Mouse (Mus musculus) heart, adult 9 months (tissue): ENCODE measurements around the gene H2-T22.
"Not testable (repeated sequence)": the region's sequence is repeated elsewhere in the genome, so short reads cannot be mapped to it uniquely, and the experiment has no call there.

Experiments used
- DNase-seq, 2 experiments: peaks; one replicate each; pipeline ENCODE4 v3.0.0; 2022; ENCODE audit warnings: low spot score in 2 of 2

H2-T22 gene

GRCm38 (mm10) chr17:36042610-36043169 lies at the start of gene H2-T22, which contains the start of gene Gm6034:
Gene H2-T22, minus strand, starts transcription at chr17:36042747.
Gene Gm6034, plus strand, starts transcription at chr17:36042961.
- DNase-seq, result peak; percentile 92 to 98

GRCm38 (mm10) chr17:36091933-36092332 lies 49.4 kb upstream of the H2-T22 start:
- not testable (repeated sequence) for DNase-seq

- not testable (repeated sequence) for DNase-seq
These were observed 43.4 kb upstream of the H2-T22 start for GRCm38 (mm10) chr17:36085976-36086375.

- DNase-seq, result no peak
These were observed 41.4 kb upstream of the H2-T22 start for GRCm38 (mm10) chr17:36083870-36084451.

GRCm38 (mm10) chr17:36083266-36083869 lies 40.8 kb upstream of the H2-T22 start:
- DNase-seq, result peak; percentile 18 to 24

GRCm38 (mm10) chr17:36082519-36083232 lies 40.1 kb upstream of the H2-T22 start:
- not testable (repeated sequence) for DNase-seq

- DNase-seq, result not testable (repeated sequence)
These were observed 39.4 kb upstream of the H2-T22 start for GRCm38 (mm10) chr17:36081901-36082300.

GRCm38 (mm10) chr17:36060829-36061228 lies 18.3 kb upstream of the H2-T22 start:
- peak; percentile 60 to 74 for DNase-seq

- not testable (repeated sequence) for DNase-seq
These were observed 15.8 kb upstream of the H2-T22 start, which contains the start of gene Gm11127 for GRCm38 (mm10) chr17:36058362-36058761. Gene Gm11127, minus strand, starts transcription at chr17:36058371.

- DNase-seq, result not testable (repeated sequence)
These were observed 15.4 kb upstream of the H2-T22 start for GRCm38 (mm10) chr17:36057927-36058326.

GRCm38 (mm10) chr17:36043286-36043685 lies 739 bp upstream of the H2-T22 start:
- DNase-seq, result peak in 1 of 2 experiments; percentile 20

GRCm38 (mm10) chr17:36042055-36042454 lies 492 bp downstream of the H2-T22 start:
- DNase-seq, result peak; percentile 29 to 51

GRCm38 (mm10) chr17:36040604-36041003 lies 1.9 kb downstream of the H2-T22 start:
- not testable (repeated sequence) for DNase-seq

- DNase-seq, result not testable (repeated sequence)
These were observed 6.4 kb downstream of the H2-T22 start for GRCm38 (mm10) chr17:36036126-36036525.

- DNase-seq, result peak; percentile 57 to 70
These were observed 7.4 kb downstream of the H2-T22 start for GRCm38 (mm10) chr17:36035010-36035638.

GRCm38 (mm10) chr17:36034524-36034923 lies 8.0 kb downstream of the H2-T22 start:
- not testable (repeated sequence) for DNase-seq

GRCm38 (mm10) chr17:36032351-36032875 lies 10.1 kb downstream of the H2-T22 start, which contains the start of gene H2-T23:
Gene H2-T23, minus strand, starts transcription at chr17:36032855.
- peak; percentile 75 to 86 for DNase-seq

- peak; percentile 71 to 76 for DNase-seq
These were observed 10.8 kb downstream of the H2-T22 start for GRCm38 (mm10) chr17:36031583-36032331.

GRCm38 (mm10) chr17:36030703-36031582 lies 11.6 kb downstream of the H2-T22 start:
- not testable (repeated sequence) for DNase-seq
